Mouse (Mus musculus) bone marrow macrophage, adult 2 months (primary cell): Measurements from ENCODE around the gene Dctpp1. TPM values are rescaled to one million over a fixed set of nuclear protein-coding genes. Genes with fewer than 3 reads are reported as not detected.

Experiments
- H3K27ac ChIP-seq: 2 replicates; pipeline ENCODE4 v1.5.1; 2012; ENCODE audit warnings: low read depth, low read length; ENCODE audit not compliant: insufficient read depth
- H3K4me1 ChIP-seq: 2 replicates; pipeline ENCODE4 v1.6.1; 2012; ENCODE audit warnings: low read length; ENCODE audit not compliant: control insufficient read depth, insufficient read depth
- H3K4me3 ChIP-seq: 2 replicates; pipeline ENCODE4 v1.5.1; 2012; ENCODE audit warnings: mild to moderate bottlenecking, low read length, moderate library complexity; ENCODE audit not compliant: insufficient read depth
- CTCF ChIP-seq: IDR thresholded peaks from 2 replicates; pipeline ENCODE4 v1.5.1; 2012; ENCODE audit warnings: low read depth, mild to moderate bottlenecking, low read length, moderate library complexity
- POLR2A ChIP-seq: IDR thresholded peaks from 2 replicates; pipeline ENCODE4 v1.6.1; 2012; ENCODE audit warnings: mild to moderate bottlenecking, low read depth, low read length, borderline replicate concordance
- polyA plus RNA-seq: library from polyadenylated mRNA; stranded (reverse); fragments of >200 nt; gene quantifications from 2 replicates; pipeline ENCODE4 v1.2.4, GENCODE M21; 2012; ENCODE audit not compliant: missing spikeins, insufficient read depth, insufficient read length

Dctpp1 gene
- polyA plus RNA-seq, 1 experiment = 25.6 TPM

- TF ChIP-seq POLR2A = no peak
- no peak for TF ChIP-seq CTCF
- no peaks in the 10 kb centered on the region for H3K4me1 ChIP-seq
- H3K27ac ChIP-seq = no peak overlapping the region
- no peak overlapping the region for H3K4me3 ChIP-seq
These were observed 37.4 kb downstream of the Dctpp1 start for GRCm38 (mm10) chr7:127223106-127223505.

DNA sequence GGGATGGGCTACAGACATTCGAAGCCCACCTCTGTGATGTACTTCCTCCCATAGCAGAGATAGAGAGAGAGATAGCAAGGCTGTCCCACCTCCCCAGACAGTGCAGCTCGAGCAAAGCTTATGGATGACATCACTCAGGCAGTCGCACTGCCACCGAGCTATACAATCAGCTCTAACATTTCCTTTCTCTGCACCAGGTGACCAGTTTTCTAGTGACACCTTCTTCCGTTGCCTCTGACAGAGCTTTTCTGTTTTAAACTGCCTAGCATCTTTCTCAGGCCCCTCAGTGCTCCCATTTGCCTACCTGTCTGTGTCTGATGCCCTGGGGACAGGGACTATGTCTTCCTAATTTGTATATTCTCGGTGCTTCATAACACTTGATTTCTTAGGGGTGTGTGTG, 40.1 kb downstream of the Dctpp1 start:
- H3K4me3 ChIP-seq = no peak overlapping the region
- no peaks in the 10 kb centered on the region for H3K4me1 ChIP-seq
- TF ChIP-seq POLR2A (no peak), CTCF (no peak)
- no peak overlapping the region for H3K27ac ChIP-seq

- H3K4me1 ChIP-seq = no peaks in the 10 kb centered on the region
- TF ChIP-seq CTCF (no peak), POLR2A (no peak)
- no peak overlapping the region for H3K4me3 ChIP-seq
- H3K27ac ChIP-seq = no peak overlapping the region
These were observed 41.8 kb downstream of the Dctpp1 start for GRCm38 (mm10) chr7:127218670-127219069.

- Histone ChIP-seq H3K4me1 (peaks cover 3% of the 10 kb centered on the region; the same call in 1 of the 2 replicates), H3K4me3 (no peak overlapping the region), H3K27ac (no peak overlapping the region)
- no peak for TF ChIP-seq POLR2A
- no peak for TF ChIP-seq CTCF
These were observed 42.4 kb downstream of the Dctpp1 start for GRCm38 (mm10) chr7:127217901-127218642.

- TF ChIP-seq POLR2A (no peak), CTCF (no peak)
- no peak overlapping the region for H3K4me3 ChIP-seq
- no peak overlapping the region for H3K27ac ChIP-seq
- H3K4me1 ChIP-seq = peaks cover 3% of the 10 kb centered on the region; the same call in 1 of the 2 replicates
These were observed 43.0 kb downstream of the Dctpp1 start for GRCm38 (mm10) chr7:127217475-127217874.

DNA sequence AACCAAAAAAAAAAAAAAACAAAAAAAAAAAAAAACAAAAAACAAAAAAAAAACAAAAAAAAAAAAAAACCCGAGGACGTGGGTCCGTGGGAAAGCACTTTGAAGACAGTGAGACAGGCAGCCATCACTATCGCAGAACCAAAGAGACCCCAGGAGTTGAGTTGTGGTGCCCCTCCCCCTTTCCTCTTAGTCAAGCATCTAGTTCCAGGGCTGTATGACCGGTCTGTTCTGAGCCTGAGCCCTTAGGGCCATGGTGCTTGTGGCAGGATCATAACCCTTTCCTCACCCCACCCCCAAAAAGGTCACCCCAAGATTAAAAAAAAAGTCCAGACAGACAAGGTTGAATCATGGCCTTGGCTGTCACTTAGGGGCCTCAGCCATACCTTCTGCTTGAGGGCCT, 44.2 kb downstream of the Dctpp1 start:
- H3K27ac ChIP-seq = no peak overlapping the region
- H3K4me3 ChIP-seq = no peak overlapping the region
- peaks cover 3% of the 10 kb centered on the region; the same call in 1 of the 2 replicates for H3K4me1 ChIP-seq
- TF ChIP-seq POLR2A (no peak), CTCF (no peak)

DNA sequence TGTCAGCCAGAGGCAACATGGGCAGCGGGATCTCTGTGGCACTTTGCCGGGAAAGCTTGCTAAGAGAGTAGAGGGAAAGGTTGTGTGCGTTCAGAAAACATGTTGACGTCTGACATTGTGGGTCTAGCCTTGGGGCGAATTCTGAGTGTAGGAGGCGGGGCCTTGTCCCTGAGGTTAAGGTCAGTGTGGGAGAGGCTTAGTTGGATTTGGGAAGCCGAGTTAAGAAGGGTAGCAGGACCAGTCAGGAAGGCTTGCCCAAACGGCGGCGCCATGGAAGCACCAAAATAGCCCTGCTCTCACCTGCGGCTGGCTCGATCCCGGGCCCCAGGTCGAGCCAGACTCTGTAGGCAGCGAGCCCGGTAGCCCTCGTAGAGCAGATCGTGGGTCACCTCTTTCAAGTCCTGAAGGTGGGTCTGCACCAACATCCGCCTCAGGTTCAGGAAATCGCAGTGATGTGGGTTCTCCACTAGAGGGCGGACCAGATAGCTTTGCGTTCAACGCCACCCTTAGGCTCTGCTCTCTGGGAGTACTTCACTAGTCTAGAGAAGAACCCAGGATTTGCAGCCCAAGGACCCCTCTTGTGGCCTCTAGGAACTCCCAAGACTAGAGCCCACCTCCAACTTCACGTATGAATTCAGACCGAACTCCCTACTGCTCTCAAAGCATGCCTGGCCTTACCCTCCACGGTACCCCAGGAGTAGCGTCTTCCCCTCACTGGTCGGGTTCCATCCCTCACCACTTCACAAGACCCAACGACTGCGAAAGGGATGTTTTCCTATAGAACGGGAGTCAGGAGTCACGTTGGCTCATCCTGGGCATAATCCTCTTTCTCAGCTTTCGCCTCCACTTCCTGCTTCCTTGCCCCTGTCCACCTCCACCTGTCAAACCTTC, 45.3 kb downstream of the Dctpp1 start:
- H3K4me1 ChIP-seq = peaks cover 4% of the 10 kb centered on the region
- H3K4me3 ChIP-seq = no peak overlapping the region
- TF ChIP-seq CTCF (peak; percentile 85), POLR2A (no peak)
- H3K27ac ChIP-seq = no peak overlapping the region

DNA sequence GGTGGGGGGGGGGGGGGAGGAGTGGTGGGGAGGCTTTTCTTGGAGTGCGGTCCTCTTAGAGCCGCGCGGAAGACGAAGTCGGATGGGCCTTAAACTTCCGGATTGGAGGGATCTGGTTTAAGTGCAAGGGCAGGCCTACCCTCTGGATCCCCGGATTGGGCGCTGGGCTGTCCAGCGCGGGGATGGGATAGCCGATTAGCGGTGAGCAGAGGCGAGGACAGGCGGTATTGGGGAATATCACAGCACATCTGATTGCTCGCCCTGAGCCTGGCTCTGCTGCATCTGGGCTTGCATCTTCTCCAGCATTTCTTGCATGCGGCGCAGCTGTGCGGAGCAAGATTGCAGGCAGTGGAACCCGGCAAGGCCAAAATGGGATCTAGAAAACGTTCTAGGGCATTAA, 46.0 kb downstream of the Dctpp1 start:
- TF ChIP-seq POLR2A (no peak), CTCF (no peak)
- Histone ChIP-seq H3K27ac (no peak overlapping the region), H3K4me1 (peaks cover 8% of the 10 kb centered on the region), H3K4me3 (no peak overlapping the region)

DNA sequence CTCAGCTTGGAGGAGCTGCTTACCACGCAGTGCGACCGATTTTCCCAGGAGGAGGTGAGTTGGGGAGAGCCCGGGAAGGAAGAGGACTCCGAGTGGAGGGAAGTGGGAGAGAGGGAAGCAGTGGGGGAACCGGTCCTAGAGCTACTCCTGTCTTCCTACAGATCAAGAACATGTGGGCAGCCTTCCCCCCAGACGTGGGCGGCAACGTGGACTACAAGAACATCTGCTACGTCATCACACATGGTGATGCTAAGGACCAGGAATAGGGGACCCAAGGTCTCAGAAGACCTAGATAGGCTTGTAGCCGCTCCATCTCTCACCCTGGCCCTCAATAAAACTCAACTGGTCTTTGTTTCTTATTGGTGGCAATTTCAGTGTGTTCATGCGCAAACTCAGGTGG, 46.6 kb downstream of the Dctpp1 start:
- Histone ChIP-seq H3K4me3 (no peak overlapping the region), H3K27ac (no peak overlapping the region), H3K4me1 (peaks cover 8% of the 10 kb centered on the region)
- TF ChIP-seq CTCF (no peak), POLR2A (no peak)

GRCm38 (mm10) chr7:127213485-127213884, 47.0 kb downstream of the Dctpp1 start:
- no peak for TF ChIP-seq POLR2A
- peak; percentile 69 for TF ChIP-seq CTCF
- Histone ChIP-seq H3K4me1 (peaks cover 8% of the 10 kb centered on the region), H3K27ac (no peak overlapping the region)

More at GRCm38 (mm10) chr7:127213485-127213884, 47.0 kb downstream of the Dctpp1 start:
- no peak overlapping the region for H3K4me3 ChIP-seq
